Mouse (Mus musculus): ENCODE results near the gene Tmtc2. TPM values are rescaled to one million over a fixed set of nuclear protein-coding genes. Genes with fewer than 3 reads are reported as not detected.

Tmtc2 gene
- polyA plus RNA-seq, 1 experiment from 2014 or later, result 9.6 TPM

DNA sequence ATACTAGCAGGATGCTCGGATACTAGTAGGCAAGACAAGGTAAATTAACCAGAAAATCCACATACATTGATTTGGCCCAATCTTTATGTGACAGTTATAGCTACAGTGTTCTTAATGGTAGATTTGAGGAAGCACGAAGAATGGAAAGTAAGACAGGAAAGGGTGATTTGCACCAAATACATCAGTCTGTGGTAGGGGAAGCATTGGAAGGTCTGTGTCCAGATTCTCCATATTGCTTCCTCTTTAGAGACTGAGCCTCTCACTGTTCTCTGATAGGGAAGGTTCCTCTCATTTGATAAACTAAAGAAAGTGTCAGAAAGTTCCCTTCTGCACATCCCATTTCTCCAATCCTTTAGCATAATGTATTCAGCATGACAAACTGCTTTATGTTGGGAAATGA lies 341.4 kb downstream of the Tmtc2 start:
- H3K9me3 ChIP-seq (ENCODE audit: control insufficient read depth, low read length), result no peaks in the 10 kb centered on the region
- H3K27ac ChIP-seq (ENCODE audit: low read depth, low read length), result no peak overlapping the region
- WGBS, result 94% methylated on average over 2 of the region's 2 CpGs
- no peaks in the 10 kb centered on the region for H3K4me1 ChIP-seq (ENCODE audit: control insufficient read depth, insufficient read depth, low read length)
- no peaks in the 10 kb centered on the region for H3K36me3 ChIP-seq (ENCODE audit: control insufficient read depth, insufficient read depth, low read length)
- no peak overlapping the region for H3K4me3 ChIP-seq (ENCODE audit: low read length)
- no peaks in the 10 kb centered on the region for H3K27me3 ChIP-seq (ENCODE audit: control insufficient read depth, insufficient read depth, low read length)
- H3K4me2 ChIP-seq (replicated peaks; ENCODE audit: low read depth, low read length), result no peak overlapping the region
- H3K9ac ChIP-seq (ENCODE audit: low read depth, low read length), result no peak overlapping the region
- no peak for ATAC-seq (ENCODE audit: low FRiP score, low TSS enrichment)

GRCm38 (mm10) chr10:105230416-105230815 lies 343.8 kb downstream of the Tmtc2 start:
- 90% methylated on average over 7 of the region's 7 CpGs for WGBS
- no peaks in the 10 kb centered on the region for H3K9me3 ChIP-seq (ENCODE audit: control insufficient read depth, low read length)
- H3K27ac ChIP-seq (ENCODE audit: low read depth, low read length), result no peak overlapping the region
- ATAC-seq (ENCODE audit: low FRiP score, low TSS enrichment), result no peak
- H3K27me3 ChIP-seq (ENCODE audit: control insufficient read depth, insufficient read depth, low read length), result no peaks in the 10 kb centered on the region
- no peak overlapping the region for H3K4me3 ChIP-seq (ENCODE audit: low read length)
- 0 out of 2 replicates have a peak, but pooled peaks cover 3% of the 10 kb centered on the region for H3K4me1 ChIP-seq (ENCODE audit: control insufficient read depth, insufficient read depth, low read length)
- H3K36me3 ChIP-seq (ENCODE audit: control insufficient read depth, insufficient read depth, low read length), result no peaks in the 10 kb centered on the region
- H3K4me2 ChIP-seq (replicated peaks; ENCODE audit: low read depth, low read length), result no peak overlapping the region
- no peak overlapping the region for H3K9ac ChIP-seq (ENCODE audit: low read depth, low read length)

DNA sequence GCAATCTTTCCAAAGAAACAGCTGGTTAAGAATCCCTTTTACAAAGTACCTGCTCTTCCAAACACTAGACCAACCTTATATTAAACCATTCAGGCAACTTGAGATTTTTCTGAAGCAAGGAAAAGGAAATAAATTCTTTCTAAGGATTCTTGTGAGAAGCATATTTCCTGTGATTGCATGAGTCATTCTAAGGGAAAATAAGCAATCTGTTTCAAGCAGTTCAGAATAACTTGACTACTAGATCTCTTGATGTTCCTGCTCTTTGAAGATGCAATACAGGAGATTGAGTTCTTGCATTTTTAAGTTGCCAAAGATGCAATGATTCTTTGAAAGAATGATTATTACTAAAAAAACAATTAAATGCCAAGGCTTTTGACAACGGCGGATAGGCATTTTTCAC lies 345.6 kb downstream of the Tmtc2 start:
- Histone ChIP-seq H3K36me3 (ENCODE audit: control insufficient read depth, insufficient read depth, low read length) (no peaks in the 10 kb centered on the region), H3K27ac (ENCODE audit: low read depth, low read length) (no peak overlapping the region), H3K9ac (ENCODE audit: low read depth, low read length) (no peak overlapping the region), H3K4me1 (ENCODE audit: control insufficient read depth, insufficient read depth, low read length) (0 out of 2 replicates have a peak, but pooled peaks cover 3% of the 10 kb centered on the region), H3K27me3 (ENCODE audit: control insufficient read depth, insufficient read depth, low read length) (no peaks in the 10 kb centered on the region), H3K4me2 (replicated peaks; ENCODE audit: low read depth, low read length) (no peak overlapping the region), H3K4me3 (ENCODE audit: low read length) (no peak overlapping the region), H3K9me3 (ENCODE audit: control insufficient read depth, low read length) (no peaks in the 10 kb centered on the region)
- 87% methylated on average over 2 of the region's 2 CpGs for WGBS
- ATAC-seq (ENCODE audit: low FRiP score, low TSS enrichment), result no peak

DNA sequence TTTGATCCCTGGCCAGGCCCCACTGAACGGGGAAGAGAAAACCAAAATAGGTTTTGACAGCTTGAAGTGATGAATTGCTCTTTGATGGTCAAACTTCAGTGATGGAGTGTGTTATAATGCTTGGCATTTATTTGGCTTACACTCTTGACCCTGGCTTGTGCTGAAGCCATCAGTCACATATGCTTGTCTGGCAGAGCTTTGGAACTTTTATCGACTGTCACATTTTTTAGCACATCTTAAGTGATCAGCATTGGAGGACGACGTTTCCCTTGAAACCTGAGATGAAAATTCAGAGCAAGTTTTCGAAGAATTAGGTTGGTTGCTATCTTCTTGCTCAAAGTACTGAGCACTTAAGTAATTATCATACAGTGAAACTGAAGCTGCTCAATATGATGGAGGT lies 346.6 kb downstream of the Tmtc2 start:
- WGBS, result 34% methylated on average over 5 of the region's 5 CpGs

DNA sequence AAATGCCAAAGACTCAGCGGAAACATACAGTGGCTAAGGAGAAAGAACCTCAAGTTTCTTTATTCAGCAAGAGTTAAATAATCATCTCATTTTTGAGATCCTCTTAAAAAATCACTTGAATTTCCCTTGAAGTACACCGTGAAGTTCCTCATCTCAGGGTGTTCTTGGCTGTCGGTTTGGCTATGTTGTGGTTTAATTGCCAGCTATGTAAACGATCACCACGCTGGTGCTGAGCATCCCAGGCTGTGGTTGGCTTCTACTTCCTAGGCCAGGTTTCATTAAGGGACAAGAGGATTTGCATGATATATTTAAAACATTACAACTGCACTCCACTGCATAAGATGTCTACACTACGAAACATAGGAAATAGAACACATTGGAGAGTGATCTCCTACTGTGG lies 348.5 kb downstream of the Tmtc2 start:
- WGBS, result 89% methylated on average over 6 of the region's 6 CpGs
- no peak for ATAC-seq (ENCODE audit: low FRiP score, low TSS enrichment)

More for the DNA sequence above, 346.6 kb downstream of the Tmtc2 start:
- ATAC-seq (ENCODE audit: low FRiP score, low TSS enrichment), result no peak
- H3K9me3 ChIP-seq (ENCODE audit: control insufficient read depth, low read length), result no peaks in the 10 kb centered on the region
- H3K36me3 ChIP-seq (ENCODE audit: control insufficient read depth, insufficient read depth, low read length), result no peaks in the 10 kb centered on the region
- H3K9ac ChIP-seq (ENCODE audit: low read depth, low read length), result no peak overlapping the region
- H3K27me3 ChIP-seq (ENCODE audit: control insufficient read depth, insufficient read depth, low read length), result no peaks in the 10 kb centered on the region
- H3K4me1 ChIP-seq (ENCODE audit: control insufficient read depth, insufficient read depth, low read length), result 0 out of 2 replicates have a peak, but pooled peaks cover 3% of the 10 kb centered on the region
- H3K4me2 ChIP-seq (replicated peaks; ENCODE audit: low read depth, low read length), result no peak overlapping the region
- H3K4me3 ChIP-seq (ENCODE audit: low read length), result no peak overlapping the region
- H3K27ac ChIP-seq (ENCODE audit: low read depth, low read length), result no peak overlapping the region

DNA sequence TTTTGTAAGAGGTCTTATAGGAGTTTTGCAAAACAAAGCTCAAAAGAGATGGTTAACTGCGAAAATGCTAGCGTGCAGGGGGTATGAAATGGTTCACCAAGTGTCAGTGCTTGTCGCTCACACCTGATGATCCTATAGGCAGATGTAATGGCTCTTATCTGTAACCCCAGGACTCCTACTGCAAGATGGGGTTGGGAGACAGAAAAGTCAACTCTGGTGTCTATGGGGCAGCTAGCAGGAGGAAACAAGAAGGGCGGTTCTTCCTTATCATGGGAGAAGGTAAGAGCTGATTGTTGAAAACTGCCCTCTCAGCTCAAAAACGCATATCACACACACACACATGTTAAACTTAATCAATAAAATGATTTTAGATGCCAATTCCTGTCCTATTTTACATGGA lies 351.3 kb downstream of the Tmtc2 start:
- H3K27ac ChIP-seq (ENCODE audit: low read depth, low read length), result no peak overlapping the region
- WGBS, result 94% methylated on average over 5 of the region's 5 CpGs
- no peak overlapping the region for H3K4me2 ChIP-seq (replicated peaks; ENCODE audit: low read depth, low read length)
- H3K27me3 ChIP-seq (ENCODE audit: control insufficient read depth, insufficient read depth, low read length), result no peaks in the 10 kb centered on the region
- H3K36me3 ChIP-seq (ENCODE audit: control insufficient read depth, insufficient read depth, low read length), result no peaks in the 10 kb centered on the region
- H3K9me3 ChIP-seq (ENCODE audit: control insufficient read depth, low read length), result no peaks in the 10 kb centered on the region
- no peak overlapping the region for H3K9ac ChIP-seq (ENCODE audit: low read depth, low read length)
- H3K4me1 ChIP-seq (ENCODE audit: control insufficient read depth, insufficient read depth, low read length), result 0 out of 2 replicates have a peak, but pooled peaks cover 3% of the 10 kb centered on the region
- H3K4me3 ChIP-seq (ENCODE audit: low read length), result no peak overlapping the region
- ATAC-seq (ENCODE audit: low FRiP score, low TSS enrichment), result no peak

More for the DNA sequence above, 348.5 kb downstream of the Tmtc2 start:
- no peaks in the 10 kb centered on the region for H3K36me3 ChIP-seq (ENCODE audit: control insufficient read depth, insufficient read depth, low read length)
- no peak overlapping the region for H3K27ac ChIP-seq (ENCODE audit: low read depth, low read length)
- H3K4me1 ChIP-seq (ENCODE audit: control insufficient read depth, insufficient read depth, low read length), result 0 out of 2 replicates have a peak, but pooled peaks cover 3% of the 10 kb centered on the region
- no peaks in the 10 kb centered on the region for H3K9me3 ChIP-seq (ENCODE audit: control insufficient read depth, low read length)
- no peak overlapping the region for H3K4me2 ChIP-seq (replicated peaks; ENCODE audit: low read depth, low read length)
- no peak overlapping the region for H3K9ac ChIP-seq (ENCODE audit: low read depth, low read length)
- H3K4me3 ChIP-seq (ENCODE audit: low read length), result no peak overlapping the region
- no peaks in the 10 kb centered on the region for H3K27me3 ChIP-seq (ENCODE audit: control insufficient read depth, insufficient read depth, low read length)

DNA sequence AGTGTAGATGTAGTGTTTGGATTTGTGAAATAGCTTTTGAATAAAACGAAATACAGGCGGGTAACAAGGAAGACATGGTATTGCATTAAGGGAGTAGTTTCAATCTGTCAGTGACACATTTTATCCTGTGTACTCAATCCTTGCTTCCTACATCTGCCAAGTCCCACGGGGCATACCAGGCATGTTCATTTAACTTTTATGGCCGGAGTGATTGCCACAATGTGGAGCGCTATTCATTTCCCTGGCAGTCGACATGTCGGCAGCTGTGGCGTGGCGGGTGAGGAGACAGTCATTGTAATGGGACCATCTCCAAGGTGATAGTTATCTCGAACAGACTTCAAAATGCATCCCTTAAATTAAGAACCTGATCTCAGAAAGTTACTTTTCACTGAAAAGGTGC lies 372.8 kb downstream of the Tmtc2 start:
- Histone ChIP-seq H3K27ac (ENCODE audit: low read depth, low read length) (no peak overlapping the region), H3K4me3 (ENCODE audit: low read length) (no peak overlapping the region), H3K4me1 (ENCODE audit: control insufficient read depth, insufficient read depth, low read length) (no peaks in the 10 kb centered on the region), H3K4me2 (replicated peaks; ENCODE audit: low read depth, low read length) (no peak overlapping the region), H3K36me3 (ENCODE audit: control insufficient read depth, insufficient read depth, low read length) (no peaks in the 10 kb centered on the region), H3K9ac (ENCODE audit: low read depth, low read length) (no peak overlapping the region), H3K9me3 (ENCODE audit: control insufficient read depth, low read length) (no peaks in the 10 kb centered on the region), H3K27me3 (ENCODE audit: control insufficient read depth, insufficient read depth, low read length) (no peaks in the 10 kb centered on the region)
- 87% methylated on average over 10 of the region's 10 CpGs for WGBS
- no peak for ATAC-seq (ENCODE audit: low FRiP score, low TSS enrichment)

GRCm38 (mm10) chr10:105200678-105201077 lies 373.6 kb downstream of the Tmtc2 start:
- no peaks in the 10 kb centered on the region for H3K36me3 ChIP-seq (ENCODE audit: control insufficient read depth, insufficient read depth, low read length)
- ATAC-seq (ENCODE audit: low FRiP score, low TSS enrichment), result no peak
- no peak overlapping the region for H3K27ac ChIP-seq (ENCODE audit: low read depth, low read length)
- no peaks in the 10 kb centered on the region for H3K27me3 ChIP-seq (ENCODE audit: control insufficient read depth, insufficient read depth, low read length)
- no peaks in the 10 kb centered on the region for H3K9me3 ChIP-seq (ENCODE audit: control insufficient read depth, low read length)
- WGBS, result 90% methylated on average over 2 of the region's 2 CpGs
- no peak overlapping the region for H3K4me2 ChIP-seq (replicated peaks; ENCODE audit: low read depth, low read length)
- H3K4me1 ChIP-seq (ENCODE audit: control insufficient read depth, insufficient read depth, low read length), result no peaks in the 10 kb centered on the region
- H3K9ac ChIP-seq (ENCODE audit: low read depth, low read length), result no peak overlapping the region
- no peak overlapping the region for H3K4me3 ChIP-seq (ENCODE audit: low read length)

DNA sequence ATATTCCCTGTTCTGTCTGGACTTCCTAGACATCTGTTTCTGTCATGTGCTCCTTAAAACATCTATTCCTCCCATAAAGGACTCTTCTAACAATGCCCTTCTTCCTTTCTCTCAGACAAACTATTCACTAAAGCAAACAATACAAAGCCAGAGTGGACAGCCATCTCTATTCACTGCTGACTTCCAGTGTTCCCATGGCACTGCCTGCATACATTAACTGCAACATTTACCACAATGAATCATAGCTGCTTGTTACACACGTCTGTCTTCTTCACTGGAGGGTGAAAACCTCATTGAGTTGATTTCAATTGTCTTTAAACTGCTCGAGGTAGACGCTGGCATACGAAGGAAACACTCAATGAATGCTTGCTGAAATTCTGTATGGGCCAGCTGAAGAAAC lies 374.2 kb downstream of the Tmtc2 start:
- no peak overlapping the region for H3K4me3 ChIP-seq (ENCODE audit: low read length)
- WGBS, result 59% methylated on average over 4 of the region's 4 CpGs
- no peaks in the 10 kb centered on the region for H3K4me1 ChIP-seq (ENCODE audit: control insufficient read depth, insufficient read depth, low read length)
- no peak for ATAC-seq (ENCODE audit: low FRiP score, low TSS enrichment)
- no peaks in the 10 kb centered on the region for H3K9me3 ChIP-seq (ENCODE audit: control insufficient read depth, low read length)
- H3K27me3 ChIP-seq (ENCODE audit: control insufficient read depth, insufficient read depth, low read length), result no peaks in the 10 kb centered on the region
- H3K9ac ChIP-seq (ENCODE audit: low read depth, low read length), result no peak overlapping the region
- H3K27ac ChIP-seq (ENCODE audit: low read depth, low read length), result no peak overlapping the region
- H3K4me2 ChIP-seq (replicated peaks; ENCODE audit: low read depth, low read length), result no peak overlapping the region
- no peaks in the 10 kb centered on the region for H3K36me3 ChIP-seq (ENCODE audit: control insufficient read depth, insufficient read depth, low read length)
